Mouse (Mus musculus): ENCODE data around the gene Gm21776. TPM values are rescaled to one million over a fixed set of nuclear protein-coding genes. Genes with fewer than 3 reads are reported as not detected.
"Not testable (repeated sequence)": the region's sequence is repeated elsewhere in the genome, so short reads cannot be mapped to it uniquely, and the experiment has no call there.

Gene Gm21776
- polyA plus RNA-seq (2012; ENCODE audit: insufficient read depth, insufficient read length, missing spikeins), result not detected in 2 replicates

- not testable (repeated sequence) for H3K4me3 ChIP-seq (ENCODE audit: insufficient read depth, low read length); H3K4me1 ChIP-seq (ENCODE audit: control insufficient read depth, insufficient read depth, low read length); H3K27ac ChIP-seq (ENCODE audit: insufficient read depth, low read depth, low read length)
Observed at GRCm38 (mm10) chrY:76378362-76378761, at the start of gene Gm21776. Gene Gm21776, plus strand, starts transcription at chrY:76378662.
